Mouse (Mus musculus) CH12.LX (cell line): ENCODE measurements around the gene Lpcat2b. TPM values are rescaled to one million over a fixed set of nuclear protein-coding genes. Genes with fewer than 3 reads are reported as not detected.

Experiments
- DNase-seq: peaks from one replicate; pipeline ENCODE4 v3.0.0-alpha.2; 2013; ENCODE audit errors: extremely low read depth
- H3K27ac ChIP-seq: 2 replicates; pipeline ENCODE4 v1.5.1; 2012; ENCODE audit warnings: low read depth, mild to moderate bottlenecking, control low read depth, moderate library complexity; ENCODE audit not compliant: insufficient read depth
- H3K27me3 ChIP-seq: replicated peaks from 2 replicates; pipeline ENCODE3; 2012; ENCODE audit warnings: inconsistent platforms
- H3K36me3 ChIP-seq, 2 experiments: replicated peaks in 1 of 2; 2 replicates each; pipeline versions ENCODE3 to v1.6.1; 2012; ENCODE audit warnings: inconsistent platforms in 1 of 2, low read length in 1 of 2, mild to moderate bottlenecking in 1 of 2, mixed read lengths in 1 of 2, moderate library complexity in 1 of 2; ENCODE audit not compliant: control insufficient read depth in 1 of 2, insufficient read depth in 1 of 2
- H3K4me1 ChIP-seq, 2 experiments: 2 replicates each; pipeline ENCODE4 v1.6.1; 2012; ENCODE audit warnings: inconsistent platforms in 1 of 2, moderate library complexity in 1 of 2; ENCODE audit not compliant: insufficient read depth in 2 of 2, control insufficient read depth in 1 of 2
- H3K4me2 ChIP-seq: 2 replicates; pipeline ENCODE4 v1.6.1; 2012; ENCODE audit warnings: low read depth, mild to moderate bottlenecking, control low read depth; ENCODE audit not compliant: poor library complexity, insufficient read depth, severe bottlenecking
- H3K4me3 ChIP-seq, 3 experiments: fragments of 150-350 bp in 1 of 3; sonication (generic) in 1 of 3; replicated peaks in 1 of 3; 2 replicates each; pipeline versions ENCODE3 to v1.5.1; 2011 to 2012; ENCODE audit warnings: low read depth in 2 of 3, low read length in 2 of 3, mild to moderate bottlenecking in 2 of 3, moderate library complexity in 2 of 3, control low read depth in 1 of 3, improper control_type of control experiment in 1 of 3, inconsistent platforms in 1 of 3, mixed read lengths in 1 of 3; ENCODE audit not compliant: poor library complexity in 1 of 3
- H3K79me2 ChIP-seq: replicated peaks from 2 replicates; pipeline ENCODE4 v1.6.1; 2012; ENCODE audit warnings: mild to moderate bottlenecking, moderate library complexity; ENCODE audit not compliant: control insufficient read depth, poor library complexity, insufficient read depth, severe bottlenecking; ENCODE audit errors: extremely low read depth
- H3K9ac ChIP-seq: 2 replicates; pipeline ENCODE4 v1.6.1; 2012; ENCODE audit warnings: low read depth, mild to moderate bottlenecking, control low read depth, moderate library complexity; ENCODE audit not compliant: insufficient read depth
- H3K9me3 ChIP-seq: replicated peaks from 2 replicates; pipeline ENCODE3; 2012; ENCODE audit warnings: low read length, inconsistent platforms, mixed read lengths
- CHD1 ChIP-seq: IDR thresholded peaks from 2 replicates; pipeline ENCODE4 v1.6.1; 2012; ENCODE audit warnings: low read depth, low read length, improper control_type of control experiment, inconsistent platforms
- CHD2 ChIP-seq: IDR thresholded peaks from 2 replicates; pipeline ENCODE4 v1.6.1; 2011; ENCODE audit warnings: low read length, improper control_type of control experiment
- HCFC1 ChIP-seq: IDR thresholded peaks from 2 replicates; pipeline ENCODE4 v1.6.1; 2012; ENCODE audit warnings: low read depth, mild to moderate bottlenecking, inconsistent platforms, low read length, improper control_type of control experiment
- JUN ChIP-seq: IDR thresholded peaks from 2 replicates; pipeline ENCODE4 v1.6.1; 2011; ENCODE audit warnings: low read depth, mild to moderate bottlenecking, low read length, improper control_type of control experiment, moderate library complexity; ENCODE audit not compliant: insufficient read depth
- MAFK ChIP-seq: IDR thresholded peaks from 2 replicates; pipeline ENCODE4 v1.6.1; 2011; ENCODE audit warnings: low read length, improper control_type of control experiment; ENCODE audit not compliant: insufficient replicate concordance
- MAX ChIP-seq: IDR thresholded peaks from 2 replicates; pipeline ENCODE4 v1.6.1; 2011; ENCODE audit warnings: low read length, improper control_type of control experiment
- MAZ ChIP-seq: IDR thresholded peaks from 2 replicates; pipeline ENCODE4 v1.6.1; 2012; ENCODE audit warnings: low read depth, mild to moderate bottlenecking, inconsistent platforms, low read length, improper control_type of control experiment, moderate library complexity
- MXI1 ChIP-seq: IDR thresholded peaks from 2 replicates; pipeline ENCODE4 v1.6.1; 2011; ENCODE audit warnings: mild to moderate bottlenecking, low read depth, low read length, improper control_type of control experiment
- MYC ChIP-seq: IDR thresholded peaks from 2 replicates; pipeline ENCODE4 v1.6.1; 2011; ENCODE audit warnings: low read depth, mild to moderate bottlenecking, improper control_type of control experiment, low read length
- NRF1 ChIP-seq: IDR thresholded peaks from 2 replicates; pipeline ENCODE4 v1.6.1; 2014; ENCODE audit warnings: low read depth, mild to moderate bottlenecking, inconsistent platforms, low read length, improper control_type of control experiment, moderate library complexity
- POLR2AphosphoS2 ChIP-seq: IDR thresholded peaks from 2 replicates; pipeline ENCODE4 v1.6.1; 2011; ENCODE audit warnings: low read depth, low read length, improper control_type of control experiment
- RCOR1 ChIP-seq: conservative IDR thresholded peaks from 2 replicates; pipeline ENCODE4 v1.6.1; 2012; ENCODE audit warnings: low read depth, mild to moderate bottlenecking, inconsistent platforms, low read length, improper control_type of control experiment
- SIN3A ChIP-seq: IDR thresholded peaks from 2 replicates; pipeline ENCODE4 v1.6.1; 2012; ENCODE audit warnings: low read length, improper control_type of control experiment, inconsistent platforms
- SMC3 ChIP-seq: IDR thresholded peaks from 2 replicates; pipeline ENCODE4 v1.6.1; 2011; ENCODE audit warnings: low read depth, low read length, improper control_type of control experiment
- TCF12 ChIP-seq: IDR thresholded peaks from 2 replicates; pipeline ENCODE4 v1.6.1; 2014; ENCODE audit warnings: low read depth, mild to moderate bottlenecking, inconsistent platforms, low read length, improper control_type of control experiment
- USF1 ChIP-seq: IDR thresholded peaks from 2 replicates; pipeline ENCODE4 v1.6.1; 2014; ENCODE audit warnings: low read depth, mild to moderate bottlenecking, inconsistent platforms, low read length, improper control_type of control experiment
- USF2 ChIP-seq: conservative IDR thresholded peaks from 2 replicates; pipeline ENCODE4 v1.6.1; 2011; ENCODE audit warnings: low read depth, low read length, improper control_type of control experiment
- ZC3H11A ChIP-seq: IDR thresholded peaks from 2 replicates; pipeline ENCODE4 v1.6.1; 2012; ENCODE audit warnings: low read depth, mild to moderate bottlenecking, inconsistent platforms, low read length, improper control_type of control experiment
- ZKSCAN1 ChIP-seq: IDR thresholded peaks from 2 replicates; pipeline ENCODE4 v1.6.1; 2012; ENCODE audit warnings: low read depth, inconsistent platforms, low read length, improper control_type of control experiment, borderline replicate concordance
- ZMIZ1 ChIP-seq: IDR thresholded peaks from 2 replicates; pipeline ENCODE4 v1.6.1; 2012; ENCODE audit warnings: low read depth, mild to moderate bottlenecking, inconsistent platforms, low read length, improper control_type of control experiment
- ZNF384 ChIP-seq: IDR thresholded peaks from 2 replicates; pipeline ENCODE4 v1.6.1; 2012; ENCODE audit warnings: low read depth, low read length, improper control_type of control experiment, inconsistent platforms
- dilution Hi-C: fragments of 300-500 bp; cut with MboI; formaldehyde crosslinking; loops from 2 replicates; pipeline ENCODE4 v1.14.3; 2020; ENCODE audit warnings: low sequenced_read_pairs; ENCODE audit not compliant: extremely low pct_unique_long_range_greater_than_20kb, extremely low pct_ligation_motif_present
- in situ Hi-C: fragments of 300-500 bp; cut with MboI; formaldehyde crosslinking; loops from 3 replicates; pipeline ENCODE4 v1.14.3; 2019; ENCODE audit warnings: low sequenced_read_pairs, low pct_ligation_motif_present, low pct_unique_long_range_greater_than_20kb, mixed read lengths
- polyA plus RNA-seq: library from polyadenylated mRNA; unstranded; fragments of >175 nt; gene quantifications from 2 replicates; pipeline ENCODE4 v1.2.1, GENCODE M21; 2012; ENCODE audit warnings: low read depth; ENCODE audit not compliant: insufficient read length
- total RNA-seq, 2 experiments: library from RNA; depleted of rRNA; stranded (reverse); fragments of 300-350 nt in 1 of 2; fragments of >200 nt in 1 of 2; gene quantifications; 2 replicates each; pipeline ENCODE4 v1.2.3; 2012 to 2014

The Lpcat2b gene
- total and polyA plus RNA-seq, 3 experiments: not detected

- Histone ChIP-seq H3K9ac (no peak overlapping the region; the same call in 1 of the 2 replicates), H3K9me3 (no peaks in the 10 kb centered on the region), H3K79me2 (no peaks in the 10 kb centered on the region), H3K27me3 (no peaks in the 10 kb centered on the region), H3K27ac (no peak overlapping the region), H3K36me3 (no peaks in the 10 kb centered on the region), H3K4me2 (peak overlapping the region; percentile 48), H3K4me3 (peak overlapping the region in 1 of 3 experiments; percentile 59), H3K4me1 (no peaks in the 10 kb centered on the region)
- no peak for DNase-seq
- in situ Hi-C loops: no loop called here
- no peak for TF ChIP-seq SMC3
- no peak for TF ChIP-seq ZKSCAN1
- TF ChIP-seq RCOR1: no peak
- TF ChIP-seq POLR2AphosphoS2: no peak
- TF ChIP-seq ZC3H11A: no peak
- no peak for TF ChIP-seq ZMIZ1
- no peak for TF ChIP-seq CHD2
- TF ChIP-seq NRF1: no peak
- no peak for TF ChIP-seq JUN
- TF ChIP-seq MYC: no peak
- no peak for TF ChIP-seq MXI1
- TF ChIP-seq USF2: no peak
- TF ChIP-seq MAX: no peak
- TF ChIP-seq HCFC1: no peak
- TF ChIP-seq USF1: no peak
- dilution Hi-C loops: no loop called here
Measured at GRCm38 (mm10) chr5:107403947-107404684, 27.2 kb upstream of the Lpcat2b start.

- in situ Hi-C loops: no loop called here
- no peaks in the 10 kb centered on the region for H3K79me2 ChIP-seq
- DNase-seq: no peak
- no peak overlapping the region for H3K27ac ChIP-seq
- H3K36me3 ChIP-seq: no peaks in the 10 kb centered on the region
- no peaks in the 10 kb centered on the region for H3K4me1 ChIP-seq
- H3K4me3 ChIP-seq: no peak overlapping the region
- dilution Hi-C loops: no loop called here
- TF ChIP-seq ZC3H11A (no peak), MAX (no peak), USF1 (no peak), ZNF384 (no peak), MAZ (no peak), POLR2AphosphoS2 (no peak), CHD1 (no peak), ZKSCAN1 (no peak), MAFK (no peak), USF2 (no peak), TCF12 (no peak), SIN3A (no peak)
- TF ChIP-seq, all 38 proteins: peak for 0
- Histone ChIP-seq H3K27me3 (no peaks in the 10 kb centered on the region), H3K9ac (no peak overlapping the region), H3K4me2 (no peak overlapping the region), H3K9me3 (no peaks in the 10 kb centered on the region)
Measured at GRCm38 (mm10) chr5:107405361-107405760, 26.0 kb upstream of the Lpcat2b start.
